Mouse (Mus musculus) adrenal gland, adult 18-20 months (tissue): ENCODE measurements around the gene Alg6. TPM values are rescaled to one million over a fixed set of nuclear protein-coding genes. Genes with fewer than 3 reads are reported as not detected.

Experiments
- total RNA-seq, 2 experiments: library from RNA; stranded (reverse); gene quantifications; 1 replicate in 1 of 2; 2 replicates in 1 of 2; pipeline ENCODE4 v1.2.3; 2021

Alg6 gene
- total RNA-seq, 2 experiments from 2014 or later, result 5.6 to 6.1 TPM

Other genes starting within 250 kb of the Alg6 start
- under 1 TPM; 0.50 to 0.99 TPM for gene Foxd3, start 59.4 kb upstream of the Alg6 start, total RNA-seq
- 1 to 10 TPM; 2.5 to 4.9 TPM for gene Efcab7, start 113.5 kb downstream of the Alg6 start, total RNA-seq
- gene Pgm1, start 213.8 kb downstream of the Alg6 start, total RNA-seq, result 100 to 1,000 TPM in 1 of 2 experiments, 10 to 100 TPM in 1; 93.0 to 106 TPM
- 1 to 10 TPM; 4.9 to 5.9 TPM for gene Itgb3bp, start 214.1 kb downstream of the Alg6 start, total RNA-seq